Mouse (Mus musculus) ES-E14 (cell line): Measurements from ENCODE around the gene Synj2. TPM values are rescaled to one million over a fixed set of nuclear protein-coding genes. Genes with fewer than 3 reads are reported as not detected.
A peak's percentile ranks its signal among the peaks of the same experiment; 100 is the strongest.

Source experiments
- DNase-seq: peaks from one replicate; pipeline ENCODE4 v3.0.0-alpha.2; 2013; ENCODE audit warnings: low read depth, low spot score
- H3K27ac ChIP-seq: 2 replicates; pipeline ENCODE4 v1.5.1; 2012; ENCODE audit warnings: low read depth, mild to moderate bottlenecking, low read length, moderate library complexity, mixed read lengths; ENCODE audit not compliant: poor library complexity, insufficient read depth, severe bottlenecking
- H3K36me3 ChIP-seq: 2 replicates; pipeline ENCODE4 v1.6.1; 2012; ENCODE audit warnings: mild to moderate bottlenecking, low read length, moderate library complexity, mixed read lengths; ENCODE audit not compliant: control insufficient read depth, poor library complexity, insufficient read depth, severe bottlenecking
- H3K4me1 ChIP-seq, 2 experiments: fragments of 150-350 bp in 1 of 2; sonication (generic) in 1 of 2; 2 replicates each; pipeline ENCODE4 v1.6.1; 2012; ENCODE audit warnings: low read length in 2 of 2, mild to moderate bottlenecking in 1 of 2, mixed read lengths in 1 of 2; ENCODE audit not compliant: control insufficient read depth in 2 of 2, insufficient read depth in 2 of 2, poor library complexity in 1 of 2
- H3K4me3 ChIP-seq, 2 experiments: fragments of 150-350 bp in 1 of 2; sonication (generic) in 1 of 2; 2 replicates each; pipeline ENCODE4 v1.5.1; 2012; ENCODE audit warnings: low read length in 2 of 2, low read depth in 1 of 2, mild to moderate bottlenecking in 1 of 2, mixed read lengths in 1 of 2; ENCODE audit not compliant: insufficient read depth in 1 of 2, poor library complexity in 1 of 2, severe bottlenecking in 1 of 2
- H3K9ac ChIP-seq: 2 replicates; pipeline ENCODE4 v1.6.1; 2012; ENCODE audit warnings: low read depth, mild to moderate bottlenecking, low read length, mixed read lengths; ENCODE audit not compliant: poor library complexity, insufficient read depth, severe bottlenecking
- H3K9me3 ChIP-seq: fragments of 150-350 bp; sonication (generic); 2 replicates; pipeline ENCODE4 v1.6.1; 2012; ENCODE audit warnings: low read depth, mild to moderate bottlenecking, low read length; ENCODE audit not compliant: control insufficient read depth, insufficient read depth
- CHD2 ChIP-seq: IDR thresholded peaks from 2 replicates; pipeline ENCODE4 v1.6.1; 2014; ENCODE audit warnings: mild to moderate bottlenecking, low read depth, low read length, inconsistent platforms
- HCFC1 ChIP-seq: IDR thresholded peaks from 2 replicates; pipeline ENCODE4 v1.6.1; 2012; ENCODE audit warnings: low read length, inconsistent platforms, borderline replicate concordance; ENCODE audit not compliant: insufficient read depth
- MAFK ChIP-seq: IDR thresholded peaks from 2 replicates; pipeline ENCODE4 v1.6.1; 2014; ENCODE audit warnings: mild to moderate bottlenecking, low read depth, low read length, inconsistent platforms; ENCODE audit not compliant: insufficient read depth
- ZC3H11A ChIP-seq: IDR thresholded peaks from 2 replicates; pipeline ENCODE4 v1.6.1; 2012; ENCODE audit warnings: low read depth, mild to moderate bottlenecking, inconsistent platforms, low read length, borderline replicate concordance
- ZNF384 ChIP-seq: IDR thresholded peaks from 2 replicates; pipeline ENCODE4 v1.6.1; 2012; ENCODE audit warnings: low read depth, low read length, inconsistent platforms
- in situ Hi-C, 2 experiments: fragments of 600-800 bp; cut with MboI; formaldehyde crosslinking; loops; one replicate each; pipeline ENCODE4 v1.15.1; 2025; ENCODE audit warnings: low sequenced_read_pairs in 2 of 2, inconsistent platforms in 1 of 2; ENCODE audit not compliant: unreplicated experiment in 2 of 2
- total RNA-seq: library from RNA; depleted of rRNA; stranded (reverse); fragments of 300-350 nt; gene quantifications from 2 replicates; pipeline ENCODE4 v1.2.3, GENCODE M21; 2012

Synj2 gene
- total RNA-seq, 1 experiment: 6.1 TPM

DNA sequence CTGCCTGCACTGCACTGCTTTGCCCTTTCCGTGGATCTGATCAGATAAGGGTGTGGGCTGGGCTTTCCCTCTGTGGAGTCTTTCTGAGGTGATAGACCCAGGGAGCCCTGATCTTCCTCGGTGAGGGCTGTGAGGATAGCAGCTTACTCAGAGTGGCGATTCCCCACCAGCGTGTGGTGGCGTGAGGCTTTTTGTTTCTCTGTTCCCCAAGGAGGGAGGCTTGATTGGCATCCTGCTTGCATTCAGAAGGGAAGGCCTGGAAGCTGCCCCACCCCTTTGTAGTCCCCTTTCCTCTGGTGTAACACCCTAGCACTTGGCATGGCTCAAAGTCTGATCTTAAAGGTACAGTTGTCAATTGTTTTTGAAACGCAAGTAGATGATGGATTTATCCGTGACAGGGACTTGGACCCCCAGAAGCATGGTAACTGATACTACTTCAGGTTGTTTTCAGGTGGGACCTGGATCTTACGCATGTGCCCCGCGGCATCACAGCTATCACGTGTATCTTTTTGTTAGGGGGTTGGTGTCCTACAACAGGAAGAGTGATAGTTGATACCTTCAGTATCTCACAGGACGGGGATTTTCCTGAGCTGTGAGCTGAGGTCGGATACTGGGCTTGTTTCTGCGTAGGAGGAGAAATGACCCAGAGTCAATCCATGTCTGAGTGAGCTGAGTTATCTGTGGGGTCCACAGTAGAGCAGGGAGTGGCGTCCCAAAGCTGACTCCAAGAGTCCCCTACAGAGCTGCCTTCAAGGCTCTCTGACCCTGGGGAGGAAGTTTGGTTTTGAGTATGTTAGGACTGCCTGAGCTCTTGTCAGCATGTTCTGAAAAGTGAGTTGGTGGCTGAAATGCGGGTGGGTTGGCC is 36.2 kb downstream of the Synj2 start:
- no peaks in the 10 kb centered on the region for H3K9me3 ChIP-seq
- TF ChIP-seq CHD2 (no peak), MAFK (no peak), ZNF384 (no peak), HCFC1 (no peak), ZC3H11A (no peak)
- DNase-seq: no peak
- H3K27ac ChIP-seq: peak overlapping the region; percentile 90
- H3K4me3 ChIP-seq: peak overlapping the region; percentile 16 to 18; a peak in 3 of 4 replicates
- peak overlapping the region; percentile 47; the same call in 1 of the 2 replicates for H3K9ac ChIP-seq
- peaks cover 26 to 51% of the 10 kb centered on the region in 2 experiments for H3K4me1 ChIP-seq
- in situ Hi-C loops: no loop called here
- no peaks in the 10 kb centered on the region for H3K36me3 ChIP-seq

DNA sequence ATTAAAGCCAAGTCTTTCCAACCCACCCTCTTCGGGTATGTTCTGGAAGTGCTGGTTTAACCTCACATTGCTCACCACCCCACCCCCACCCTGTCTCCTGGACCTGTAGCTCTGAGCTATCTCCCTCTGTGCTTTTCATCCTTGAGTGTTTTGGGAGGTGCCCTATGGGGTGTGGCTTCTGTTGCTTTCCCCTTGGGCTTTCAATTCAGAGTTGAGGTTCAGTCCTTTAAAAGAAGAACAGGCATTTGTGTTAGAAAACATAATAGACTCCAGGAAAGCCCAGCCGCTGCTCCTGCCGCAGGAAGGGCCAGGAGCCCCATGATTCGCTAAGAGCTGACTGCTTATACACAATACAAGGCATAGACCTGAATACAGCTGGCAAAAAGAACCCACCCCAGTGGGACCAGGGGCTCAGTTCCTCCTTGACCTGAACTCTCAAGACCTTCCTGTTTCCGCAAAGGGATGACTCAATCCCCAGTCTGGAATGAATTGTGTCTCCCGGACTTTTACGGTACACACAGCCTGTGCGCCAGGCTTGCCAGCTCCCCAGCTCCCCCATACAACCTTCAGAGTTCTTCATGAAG is 36.9 kb downstream of the Synj2 start:
- peak; percentile 56; the same call in 1 of the 2 replicates for TF ChIP-seq CHD2
- TF ChIP-seq MAFK: no peak
- no peaks in the 10 kb centered on the region for H3K9me3 ChIP-seq
- peak; percentile 35 for DNase-seq
- peak overlapping the region; percentile 90 for H3K27ac ChIP-seq
- peaks cover 24 to 50% of the 10 kb centered on the region in 2 experiments for H3K4me1 ChIP-seq
- in situ Hi-C loops: no loop called here
- H3K36me3 ChIP-seq: no peaks in the 10 kb centered on the region
- no peak overlapping the region; the same call in 1 of the 2 replicates for H3K9ac ChIP-seq
- H3K4me3 ChIP-seq: peak overlapping the region in 1 of 2 experiments; percentile 19; a peak in 2 of 4 replicates

DNA sequence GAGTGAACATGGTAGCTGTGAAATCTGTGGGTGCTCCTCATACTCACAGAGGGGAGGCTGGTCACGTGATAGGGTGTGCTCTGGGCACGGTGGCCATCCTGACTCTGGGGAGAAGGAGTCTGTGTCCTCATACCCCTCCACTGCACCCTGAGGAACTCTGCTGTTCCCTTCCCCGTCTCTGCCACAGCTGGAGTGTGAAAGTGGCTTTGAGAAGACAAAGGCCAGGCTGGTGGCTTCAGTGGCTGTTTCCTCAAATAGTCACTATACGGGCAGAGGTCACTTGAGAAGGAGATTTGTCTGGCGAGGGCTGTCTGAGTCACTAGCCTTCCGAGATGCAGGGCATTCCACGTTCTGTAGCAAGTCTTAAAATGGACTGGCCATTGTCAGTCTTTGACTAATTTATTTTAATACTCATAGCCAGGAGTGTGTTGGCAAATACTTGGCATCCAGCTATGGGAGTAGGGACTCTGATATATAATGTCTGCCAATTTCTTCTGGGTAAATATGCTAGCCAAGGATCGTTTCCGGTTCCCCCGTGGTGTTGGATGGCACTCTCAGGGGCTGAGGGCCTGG is 37.5 kb downstream of the Synj2 start:
- no peak overlapping the region; the same call in 1 of the 2 replicates for H3K9ac ChIP-seq
- no peaks in the 10 kb centered on the region for H3K36me3 ChIP-seq
- TF ChIP-seq ZC3H11A (no peak), MAFK (no peak), ZNF384 (no peak), CHD2 (no peak), HCFC1 (no peak)
- peaks cover 23 to 47% of the 10 kb centered on the region in 2 experiments for H3K4me1 ChIP-seq
- peak overlapping the region in 1 of 2 experiments; percentile 19; a peak in 2 of 4 replicates for H3K4me3 ChIP-seq
- in situ Hi-C loops: no loop called here
- DNase-seq: no peak
- no peaks in the 10 kb centered on the region for H3K9me3 ChIP-seq
- peak overlapping the region; percentile 90 for H3K27ac ChIP-seq

DNA sequence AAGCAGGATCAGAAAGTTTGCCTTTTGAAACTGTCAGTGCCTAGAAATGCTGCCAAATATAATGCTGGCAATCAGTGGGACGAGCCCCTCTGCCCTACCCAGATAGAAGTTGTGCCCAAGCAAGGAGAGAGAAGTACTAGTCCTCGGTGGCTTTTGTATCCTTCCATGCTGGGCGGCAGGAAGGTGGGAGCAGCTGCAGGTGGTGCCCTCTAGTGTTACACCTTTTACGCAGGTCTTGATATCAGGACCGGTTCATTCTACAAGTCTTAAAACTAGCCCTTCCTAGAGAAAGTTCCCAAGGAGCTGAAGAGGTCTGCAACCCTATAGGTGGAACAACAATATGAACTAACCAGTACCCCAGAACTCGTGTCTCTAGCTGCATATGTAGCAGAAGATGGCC is 39.8 kb downstream of the Synj2 start:
- TF ChIP-seq CHD2 (no peak), MAFK (no peak)
- H3K4me3 ChIP-seq: no peak overlapping the region
- DNase-seq: no peak

More for the DNA sequence above, 39.8 kb downstream of the Synj2 start:
- no peak overlapping the region; the same call in 1 of the 2 replicates for H3K9ac ChIP-seq
- peaks cover 25 to 50% of the 10 kb centered on the region in 2 experiments for H3K4me1 ChIP-seq
- H3K36me3 ChIP-seq: no peaks in the 10 kb centered on the region
- in situ Hi-C loops: no loop called here
- H3K9me3 ChIP-seq: no peaks in the 10 kb centered on the region
- no peak overlapping the region for H3K27ac ChIP-seq
